Mouse (Mus musculus): ENCODE results near the gene Moxd1.

Moxd1 gene

DNA sequence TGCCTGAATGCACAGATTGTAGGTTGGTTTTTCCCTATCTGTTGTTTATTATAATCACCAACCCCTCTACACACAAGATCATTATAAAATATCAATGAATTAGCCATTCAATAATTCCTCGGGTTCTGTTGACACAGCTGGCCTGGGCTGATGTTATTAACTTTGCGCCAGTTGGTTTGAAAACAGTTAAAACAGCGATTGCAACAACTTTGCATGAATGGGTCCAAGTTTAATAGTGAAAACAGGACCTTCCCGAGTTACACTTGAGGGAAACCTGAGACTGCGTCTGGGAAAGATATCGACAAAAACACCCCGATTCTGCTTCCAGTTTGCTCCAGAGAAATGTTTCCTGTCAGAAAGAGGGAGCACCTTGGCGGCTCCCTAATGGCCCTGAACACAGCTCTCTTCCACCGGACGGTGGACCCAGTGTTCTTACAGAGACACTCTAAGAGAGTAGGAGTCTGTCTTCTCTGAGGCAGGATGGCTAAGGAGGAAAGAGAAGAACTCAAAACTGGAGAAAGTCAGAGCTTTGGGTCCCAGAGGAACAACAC lies 116.4 kb downstream of the Moxd1 start:
- in situ Hi-C loops (cut with MboI; ENCODE audit: low pct_unique_long_range_greater_than_20kb in 1 of 2, low sequenced_read_pairs in 2 of 2, unreplicated experiment in 1 of 2) = loop anchor here in 1 of 2 experiments (10.0 kb wide), 1 partner anchor 285 kb away; no protein-coding TSS in a partner anchor

DNA sequence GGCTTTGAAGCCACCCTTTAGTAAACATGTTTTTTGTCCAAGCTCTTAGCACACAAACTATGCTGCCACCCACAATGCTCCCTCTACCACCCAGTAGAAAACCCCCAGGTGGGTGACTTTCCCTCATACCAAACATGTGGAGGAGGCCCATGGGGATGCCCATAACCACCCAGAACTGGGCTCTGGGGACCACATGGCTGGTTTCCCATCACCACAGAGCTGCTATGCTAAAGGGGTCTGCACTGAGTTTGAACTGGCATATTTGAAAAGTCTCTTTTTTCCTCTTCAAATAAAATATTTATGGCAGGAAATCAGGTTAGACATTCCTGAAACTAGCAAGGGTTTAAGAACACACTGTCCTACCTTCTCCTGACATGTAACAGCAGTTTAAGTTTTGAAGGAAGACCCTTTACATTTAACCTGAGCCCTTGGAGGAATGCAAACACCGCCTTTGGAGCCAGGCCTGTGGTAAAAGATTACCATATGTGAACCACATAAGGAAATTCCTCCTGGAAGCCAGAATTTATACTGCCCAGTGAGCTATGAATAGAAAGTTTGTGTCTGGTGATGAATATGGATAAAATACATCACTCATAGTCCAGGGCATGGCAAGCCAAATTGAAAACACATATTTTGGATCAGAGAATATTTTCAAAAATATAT lies 117.4 kb downstream of the Moxd1 start:
- in situ Hi-C loops (cut with MboI; ENCODE audit: low pct_unique_long_range_greater_than_20kb in 1 of 2, low sequenced_read_pairs in 2 of 2, unreplicated experiment in 1 of 2) = no loop called here

DNA sequence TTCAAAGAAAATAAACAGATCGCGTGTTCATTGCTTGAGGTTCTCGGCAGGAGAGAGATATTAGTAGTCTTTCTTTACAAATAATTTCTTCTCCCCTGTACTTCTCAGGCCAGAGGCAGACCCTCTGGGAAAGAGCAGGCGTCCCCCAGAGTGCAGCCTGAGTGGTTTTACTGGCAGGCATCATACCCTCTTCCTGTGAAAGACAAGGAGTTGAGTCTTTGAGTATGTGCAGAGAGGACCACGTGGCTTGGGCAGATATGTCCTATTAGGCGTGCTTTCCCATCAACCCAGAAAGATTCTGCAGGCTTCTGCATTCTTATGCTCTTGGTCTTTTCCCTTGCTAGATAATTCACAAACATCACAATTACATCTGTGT lies 117.9 kb downstream of the Moxd1 start:
- in situ Hi-C loops (cut with MboI; ENCODE audit: low pct_unique_long_range_greater_than_20kb in 1 of 2, low sequenced_read_pairs in 2 of 2, unreplicated experiment in 1 of 2) = no loop called here

GRCm38 (mm10) chr10:24343068-24343467 lies 119.8 kb downstream of the Moxd1 start:
- in situ Hi-C loops (cut with MboI; ENCODE audit: low pct_unique_long_range_greater_than_20kb in 1 of 2, low sequenced_read_pairs in 2 of 2, unreplicated experiment in 1 of 2) = no loop called here
